Comparison of ENCODE assay signal across 11 mouse cellular contexts in the genomic region with DNA sequence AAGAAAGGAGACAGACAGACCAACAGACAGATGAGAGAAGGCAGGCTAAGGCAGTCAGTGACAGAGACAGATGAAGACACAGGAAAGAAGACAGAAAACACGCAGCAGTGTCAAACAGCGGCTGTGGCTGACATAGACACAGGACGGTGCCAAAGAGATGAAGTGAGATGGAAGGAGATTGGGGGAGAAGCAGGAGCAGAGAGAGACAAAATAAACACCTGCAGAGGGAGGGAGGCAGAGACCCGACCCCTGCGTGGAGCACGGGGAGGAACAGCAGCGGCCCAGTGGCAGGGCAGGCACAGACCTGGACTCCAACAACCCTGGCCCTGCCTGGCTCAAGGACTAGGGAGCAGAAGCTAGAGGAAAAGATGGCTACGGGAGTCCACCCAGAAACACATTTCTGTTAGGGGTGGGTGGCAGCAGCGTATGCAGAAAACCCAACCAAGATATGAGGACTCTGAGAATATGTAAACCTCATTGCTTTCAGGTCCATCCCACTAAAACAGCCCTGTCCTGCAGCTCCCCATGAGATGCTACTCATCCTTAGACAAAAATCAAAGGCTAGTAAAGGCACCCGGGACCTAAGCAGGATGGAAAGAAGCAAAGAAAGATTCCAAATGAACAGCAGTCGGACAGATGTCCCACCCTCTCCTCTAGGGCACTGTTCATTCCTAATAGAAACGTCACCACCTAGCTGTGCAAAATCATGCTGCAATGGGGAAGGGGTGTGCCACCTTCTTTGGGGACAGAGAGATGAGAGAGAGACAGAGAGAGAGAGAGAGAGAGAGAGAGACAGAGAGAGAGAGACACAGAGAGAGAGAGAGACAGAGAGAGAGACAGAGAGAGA.
DNase-seq lines count a peak whose midpoint lies in the region; ATAC-seq and TF ChIP-seq lines count a peak whose summit lies in the region.
"Had no signal": no experiment of that assay in that cellular context is flagged by ENCODE, and none has a peak within 500 bp of the region (broad histone marks: within the 10 kb centered on the region; RNA-seq: fewer than 3 reads in every experiment).

No protein-coding gene starts in this region.

- no peaks in the 10 kb centered on the region for H3K36me3 ChIP-seq in kidney, adult 2 months (ENCODE audit: control insufficient read depth, insufficient read depth, low read length)
- no peaks in the 10 kb centered on the region for H3K36me3 ChIP-seq in embryonic facial prominence, embryonic 15.5 days
- no peaks in the 10 kb centered on the region for H3K36me3 ChIP-seq in limb, embryonic 15.5 days
- H3K36me3 ChIP-seq: liver, embryonic 15.5 days had no signal

- TF ChIP-seq POLR2A in kidney, adult 2 months (IDR thresholded peaks at IDR 0.05; ENCODE audit: low read depth, low read length): no peak
- TF ChIP-seq POLR2A in cortical plate, adult 2 months (IDR thresholded peaks at IDR 0.05; ENCODE audit: extremely low read depth, insufficient read depth, low read length): no peak

- 79% methylated on average over 12 of the region's 12 CpGs for WGBS in kidney, adult 2 months
- WGBS in embryonic facial prominence, embryonic 15.5 days: 50% methylated on average over 12 of the region's 12 CpGs
- 49% methylated on average over 12 of the region's 12 CpGs for WGBS in limb, embryonic 15.5 days

- no peaks in the 10 kb centered on the region for H3K27me3 ChIP-seq in kidney, adult 2 months (replicated peaks; ENCODE audit: control insufficient read depth, insufficient read depth, low read length)
- peaks cover 30% of the 10 kb centered on the region for H3K27me3 ChIP-seq in embryonic facial prominence, embryonic 15.5 days
- H3K27me3 ChIP-seq in limb, embryonic 15.5 days: peaks cover 34% of the 10 kb centered on the region

- H3K9me3 ChIP-seq in embryonic facial prominence, embryonic 15.5 days (replicated peaks): no peaks in the 10 kb centered on the region
- H3K9me3 ChIP-seq in limb, embryonic 15.5 days: no peaks in the 10 kb centered on the region
- H3K9me3 ChIP-seq: liver, embryonic 15.5 days had no signal

- no peak for TF ChIP-seq CTCF in kidney, adult 2 months (conservative IDR thresholded peaks at IDR 0.05; ENCODE audit: insufficient read depth, insufficient read length, low read depth, low read length)
- TF ChIP-seq CTCF in cortical plate, adult 2 months (IDR thresholded peaks at IDR 0.05; ENCODE audit: extremely low read depth, insufficient read depth, low read length): no peak

- peak overlapping the region; percentile 95; the same call in 1 of the 2 replicates for H3K27ac ChIP-seq in kidney, adult 2 months (ENCODE audit: insufficient read depth, low read depth, low read length)
- H3K27ac ChIP-seq in cortical plate, adult 2 months (ENCODE audit: insufficient read depth, low read length): peak overlapping the region; percentile 95
- H3K27ac ChIP-seq in embryonic facial prominence, embryonic 15.5 days (replicated peaks): peak overlapping the region; percentile 83
- H3K27ac ChIP-seq in limb, embryonic 15.5 days: peak overlapping the region; percentile 83
- H3K27ac ChIP-seq: liver, embryonic 15.5 days had no signal

- no peak overlapping the region for H3K4me2 ChIP-seq in embryonic facial prominence, embryonic 15.5 days (replicated peaks)
- H3K4me2 ChIP-seq in limb, embryonic 15.5 days: no peak overlapping the region
- H3K4me2 ChIP-seq: liver, embryonic 15.5 days had no signal

- ATAC-seq in embryonic facial prominence, embryonic 15.5 days (ENCODE audit: insufficient number of reproducible peaks, low FRiP score, low TSS enrichment, low read depth): no peak
- no peak for ATAC-seq in limb, embryonic 15.5 days (ENCODE audit: insufficient number of reproducible peaks, low FRiP score, low TSS enrichment, low read depth)
- ATAC-seq: inflammation-experienced regulatory T-cells, adult 6 months had no signal

- no peak overlapping the region for H3K4me3 ChIP-seq in kidney, adult 2 months (ENCODE audit: insufficient read depth, low read depth, low read length)
- no peak overlapping the region for H3K4me3 ChIP-seq in cortical plate, adult 2 months (ENCODE audit: insufficient read depth, low read length)
- H3K4me3 ChIP-seq in embryonic facial prominence, embryonic 15.5 days (replicated peaks): no peak overlapping the region
- no peak overlapping the region for H3K4me3 ChIP-seq in limb, embryonic 15.5 days
- H3K4me3 ChIP-seq: liver, embryonic 15.5 days had no signal

- no peak overlapping the region for H3K9ac ChIP-seq in embryonic facial prominence, embryonic 15.5 days
- H3K9ac ChIP-seq in limb, embryonic 15.5 days: no peak overlapping the region
- H3K9ac ChIP-seq: liver, embryonic 15.5 days had no signal

- peaks cover 69% of the 10 kb centered on the region for H3K4me1 ChIP-seq in kidney, adult 2 months (ENCODE audit: control insufficient read depth, insufficient read depth, low read length)
- peaks cover 52% of the 10 kb centered on the region for H3K4me1 ChIP-seq in cortical plate, adult 2 months (ENCODE audit: control insufficient read depth, insufficient read depth, low read length)
- peaks cover 77% of the 10 kb centered on the region for H3K4me1 ChIP-seq in embryonic facial prominence, embryonic 15.5 days
- peaks cover 77% of the 10 kb centered on the region for H3K4me1 ChIP-seq in limb, embryonic 15.5 days

- DNase-seq in kidney, adult 2 months: no peak
- no peak for DNase-seq in kidney, postnatal 14 days
- DNase-seq in embryo, embryonic 9.5 days (ENCODE audit: extremely low spot score): no peak
- DNase-seq in natural killer cell, adult 2 months (ENCODE audit: low spot score in 2 of 2): no peak
- DNase-seq: cerebellum, adult 11 months; spleen, adult 18-20 months had no signal
